Mouse (Mus musculus) limb, embryonic 15.5 days (tissue): ENCODE results near the gene Kirrel3. TPM values are rescaled to one million over a fixed set of nuclear protein-coding genes. Genes with fewer than 3 reads are reported as not detected.

ENCODE experiments used
- ATAC-seq: fragments of 200-750 bp; cut with Nextera tagmentation; 2 replicates; pipeline ENCODE4 v1.8.0; 2017; ENCODE audit warnings: low read depth, moderate TSS enrichment; ENCODE audit not compliant: insufficient number of reproducible peaks, low FRiP score, low TSS enrichment
- H3K27ac ChIP-seq: fragments of 300-500 bp; sonication (generic); 2 replicates; pipeline ENCODE4 v1.5.1; 2015; ENCODE audit warnings: moderate library complexity, mild to moderate bottlenecking, inconsistent platforms
- H3K27me3 ChIP-seq: fragments of 300-500 bp; sonication (generic); 2 replicates; pipeline ENCODE4 v1.6.1; 2015; ENCODE audit warnings: inconsistent platforms
- H3K36me3 ChIP-seq: fragments of 300-500 bp; sonication (generic); 2 replicates; pipeline ENCODE4 v1.6.1; 2015; ENCODE audit warnings: inconsistent platforms
- H3K4me1 ChIP-seq: fragments of 300-500 bp; sonication (generic); 2 replicates; pipeline ENCODE4 v1.6.1; 2015; ENCODE audit warnings: inconsistent platforms
- H3K4me2 ChIP-seq: fragments of 300-500 bp; sonication (generic); 2 replicates; pipeline ENCODE4 v1.6.1; 2015; ENCODE audit warnings: mild to moderate bottlenecking, inconsistent platforms
- H3K4me3 ChIP-seq: fragments of 300-500 bp; sonication (generic); 2 replicates; pipeline ENCODE4 v1.5.1; 2015; ENCODE audit warnings: mild to moderate bottlenecking, inconsistent platforms
- H3K9ac ChIP-seq: fragments of 300-500 bp; sonication (generic); 2 replicates; pipeline ENCODE4 v1.6.1; 2015; ENCODE audit warnings: inconsistent platforms
- H3K9me3 ChIP-seq: fragments of 300-500 bp; sonication (generic); 2 replicates; pipeline ENCODE4 v1.6.1; 2016; ENCODE audit warnings: inconsistent platforms
- WGBS: fragments of 180-500 bp; shearing (Covaris S2); methylation state at CpG from one replicate; pipeline ENCODE4 v1.1.7; 2015; 5-methylcytosine and 5-hydroxymethylcytosine counted together
- polyA plus RNA-seq: library from polyadenylated mRNA; unstranded; fragments of >200 nt; fragmentation: Nextera tagmentation; extraction: Ambion mirVana; gene quantifications from 2 replicates; pipeline ENCODE4 v1.2.1, GENCODE M21; 2015

Kirrel3 gene
- polyA plus RNA-seq, 1 experiment from 2014 or later = 13.5 TPM

GRCm38 (mm10) chr9:34884325-34884724, 398.6 kb downstream of the Kirrel3 start:
- H3K27me3 ChIP-seq = no peaks in the 10 kb centered on the region
- no peak overlapping the region for H3K27ac ChIP-seq
- WGBS = 92% methylated on average over 3 of the region's 3 CpGs
- H3K9ac ChIP-seq = no peak overlapping the region
- no peak overlapping the region for H3K4me2 ChIP-seq
- H3K36me3 ChIP-seq = no peaks in the 10 kb centered on the region
- ATAC-seq = no peak
- H3K4me1 ChIP-seq = 0 out of 2 replicates have a peak, but pooled peaks cover 2% of the 10 kb centered on the region
- H3K4me3 ChIP-seq = no peak overlapping the region
- no peaks in the 10 kb centered on the region for H3K9me3 ChIP-seq

GRCm38 (mm10) chr9:34884942-34885341, 399.2 kb downstream of the Kirrel3 start:
- WGBS = 70% methylated on average over 3 of the region's 3 CpGs
- no peak overlapping the region for H3K4me3 ChIP-seq
- ATAC-seq = no peak

GRCm38 (mm10) chr9:34886746-34887145, 401.1 kb downstream of the Kirrel3 start:
- 29% methylated on average over 5 of the region's 5 CpGs for WGBS
- H3K9me3 ChIP-seq = no peaks in the 10 kb centered on the region
- no peak for ATAC-seq

More at GRCm38 (mm10) chr9:34884942-34885341, 399.2 kb downstream of the Kirrel3 start:
- Histone ChIP-seq H3K9me3 (no peaks in the 10 kb centered on the region), H3K27ac (no peak overlapping the region), H3K4me2 (no peak overlapping the region), H3K36me3 (no peaks in the 10 kb centered on the region), H3K4me1 (0 out of 2 replicates have a peak, but pooled peaks cover 2% of the 10 kb centered on the region), H3K27me3 (no peaks in the 10 kb centered on the region), H3K9ac (no peak overlapping the region)

GRCm38 (mm10) chr9:34887196-34887595, 401.5 kb downstream of the Kirrel3 start:
- ATAC-seq = no peak
- no peaks in the 10 kb centered on the region for H3K36me3 ChIP-seq
- no peak overlapping the region for H3K4me2 ChIP-seq
- 0 out of 2 replicates have a peak, but pooled peaks cover 2% of the 10 kb centered on the region for H3K4me1 ChIP-seq
- no peak overlapping the region for H3K4me3 ChIP-seq
- H3K9ac ChIP-seq = no peak overlapping the region
- H3K27me3 ChIP-seq = no peaks in the 10 kb centered on the region
- H3K9me3 ChIP-seq = no peaks in the 10 kb centered on the region
- WGBS = 33% methylated on average over 2 of the region's 2 CpGs
- H3K27ac ChIP-seq = no peak overlapping the region

More at GRCm38 (mm10) chr9:34886746-34887145, 401.1 kb downstream of the Kirrel3 start:
- H3K36me3 ChIP-seq = no peaks in the 10 kb centered on the region
- H3K27ac ChIP-seq = no peak overlapping the region
- no peak overlapping the region for H3K9ac ChIP-seq
- 0 out of 2 replicates have a peak, but pooled peaks cover 2% of the 10 kb centered on the region for H3K4me1 ChIP-seq
- H3K4me2 ChIP-seq = no peak overlapping the region
- no peak overlapping the region for H3K4me3 ChIP-seq
- no peaks in the 10 kb centered on the region for H3K27me3 ChIP-seq

GRCm38 (mm10) chr9:34888298-34888697, 402.6 kb downstream of the Kirrel3 start:
- Histone ChIP-seq H3K27me3 (no peaks in the 10 kb centered on the region), H3K36me3 (no peaks in the 10 kb centered on the region), H3K4me1 (0 out of 2 replicates have a peak, but pooled peaks cover 2% of the 10 kb centered on the region), H3K27ac (no peak overlapping the region), H3K4me3 (no peak overlapping the region), H3K9ac (no peak overlapping the region), H3K9me3 (no peaks in the 10 kb centered on the region), H3K4me2 (no peak overlapping the region)
- no peak for ATAC-seq
- 85% methylated on average over 2 of the region's 2 CpGs for WGBS

GRCm38 (mm10) chr9:34901216-34901615, 415.5 kb downstream of the Kirrel3 start:
- no peak overlapping the region for H3K9ac ChIP-seq
- 74% methylated on average over 4 of the region's 4 CpGs for WGBS
- 0 out of 2 replicates have a peak, but pooled peaks cover 3% of the 10 kb centered on the region for H3K4me1 ChIP-seq
- ATAC-seq = no peak
- no peak overlapping the region for H3K4me3 ChIP-seq
- no peaks in the 10 kb centered on the region for H3K9me3 ChIP-seq
- H3K27me3 ChIP-seq = no peaks in the 10 kb centered on the region
- no peak overlapping the region for H3K4me2 ChIP-seq
- no peak overlapping the region for H3K27ac ChIP-seq
- H3K36me3 ChIP-seq = no peaks in the 10 kb centered on the region

- no peak overlapping the region for H3K4me2 ChIP-seq
- H3K27me3 ChIP-seq = no peaks in the 10 kb centered on the region
- 0 out of 2 replicates have a peak, but pooled peaks cover 3% of the 10 kb centered on the region for H3K4me1 ChIP-seq
- ATAC-seq = no peak
- no peaks in the 10 kb centered on the region for H3K36me3 ChIP-seq
- WGBS = 66% methylated on average over 2 of the region's 2 CpGs
- no peak overlapping the region for H3K9ac ChIP-seq
- H3K9me3 ChIP-seq = no peaks in the 10 kb centered on the region
- H3K27ac ChIP-seq = no peak overlapping the region
- H3K4me3 ChIP-seq = no peak overlapping the region
Measured at GRCm38 (mm10) chr9:34901888-34902287, 416.2 kb downstream of the Kirrel3 start.

GRCm38 (mm10) chr9:34905164-34905563, 419.5 kb downstream of the Kirrel3 start:
- no peaks in the 10 kb centered on the region; the same call in 1 of the 2 replicates for H3K27me3 ChIP-seq
- no peak overlapping the region for H3K9ac ChIP-seq
- no peaks in the 10 kb centered on the region for H3K9me3 ChIP-seq
- no peak overlapping the region for H3K4me3 ChIP-seq
- no peak overlapping the region for H3K27ac ChIP-seq
- no peaks in the 10 kb centered on the region for H3K36me3 ChIP-seq
- no peaks in the 10 kb centered on the region for H3K4me1 ChIP-seq
- WGBS = 79% methylated on average over 6 of the region's 6 CpGs
- H3K4me2 ChIP-seq = no peak overlapping the region
- no peak for ATAC-seq

- Histone ChIP-seq H3K4me2 (no peak overlapping the region), H3K4me1 (no peaks in the 10 kb centered on the region), H3K36me3 (no peaks in the 10 kb centered on the region), H3K27ac (no peak overlapping the region), H3K4me3 (no peak overlapping the region), H3K27me3 (no peaks in the 10 kb centered on the region; the same call in 1 of the 2 replicates), H3K9me3 (no peaks in the 10 kb centered on the region), H3K9ac (no peak overlapping the region)
- 74% methylated on average over 3 of the region's 3 CpGs for WGBS
- ATAC-seq = no peak
Measured at GRCm38 (mm10) chr9:34908040-34908439, 422.3 kb downstream of the Kirrel3 start.

- 78% methylated on average over 7 of the region's 7 CpGs for WGBS
- H3K4me3 ChIP-seq = no peak overlapping the region
- no peak overlapping the region for H3K27ac ChIP-seq
- no peak for ATAC-seq
- no peaks in the 10 kb centered on the region for H3K9me3 ChIP-seq
- H3K36me3 ChIP-seq = no peaks in the 10 kb centered on the region
- H3K9ac ChIP-seq = no peak overlapping the region
- no peak overlapping the region for H3K4me2 ChIP-seq
- H3K4me1 ChIP-seq = no peaks in the 10 kb centered on the region
- H3K27me3 ChIP-seq = no peaks in the 10 kb centered on the region; the same call in 1 of the 2 replicates
Measured at GRCm38 (mm10) chr9:34911838-34912237, 426.1 kb downstream of the Kirrel3 start.

GRCm38 (mm10) chr9:34912273-34912972, 426.7 kb downstream of the Kirrel3 start:
- Histone ChIP-seq H3K9me3 (no peaks in the 10 kb centered on the region), H3K36me3 (no peaks in the 10 kb centered on the region), H3K27me3 (no peaks in the 10 kb centered on the region; the same call in 1 of the 2 replicates), H3K4me3 (no peak overlapping the region), H3K27ac (no peak overlapping the region), H3K4me1 (no peaks in the 10 kb centered on the region), H3K9ac (no peak overlapping the region), H3K4me2 (no peak overlapping the region)
- 80% methylated on average over 2 of the region's 2 CpGs for WGBS
- no peak for ATAC-seq

- no peaks in the 10 kb centered on the region for H3K36me3 ChIP-seq
- no peaks in the 10 kb centered on the region; the same call in 1 of the 2 replicates for H3K27me3 ChIP-seq
- WGBS = 5% methylated on average over 5 of the region's 5 CpGs
- no peak for ATAC-seq
- no peaks in the 10 kb centered on the region for H3K4me1 ChIP-seq
- H3K9me3 ChIP-seq = no peaks in the 10 kb centered on the region
- no peak overlapping the region for H3K4me3 ChIP-seq
- no peak overlapping the region for H3K9ac ChIP-seq
- no peak overlapping the region for H3K27ac ChIP-seq
- no peak overlapping the region for H3K4me2 ChIP-seq
Measured at GRCm38 (mm10) chr9:34912996-34913395, 427.3 kb downstream of the Kirrel3 start.
